Mouse (Mus musculus) kidney, postnatal 36 days (tissue): Measurements from ENCODE around the gene Hs3st4.

Experiments
- DNase-seq, 2 experiments: peaks; one replicate each; pipeline ENCODE4 v3.0.0; 2021 to 2022; ENCODE audit warnings: mixed read lengths in 2 of 2

The Hs3st4 gene

GRCm38 (mm10) chr7:123982461-123983038 lies at the start of gene Hs3st4:
Gene Hs3st4, plus strand, starts transcription at chr7:123982869.
- no peak for DNase-seq

GRCm38 (mm10) chr7:123946836-123947235 lies 35.8 kb upstream of the Hs3st4 start:
- DNase-seq = peak in 1 of 2 experiments; percentile 2

- DNase-seq = no peak
Observed at GRCm38 (mm10) chr7:123963021-123963420, 19.6 kb upstream of the Hs3st4 start.

- no peak for DNase-seq
Observed at GRCm38 (mm10) chr7:123964559-123965142, 18.0 kb upstream of the Hs3st4 start.

GRCm38 (mm10) chr7:123965515-123965914 lies 17.2 kb upstream of the Hs3st4 start:
- DNase-seq = no peak

- no peak for DNase-seq
Observed at GRCm38 (mm10) chr7:123975441-123975840, 7.2 kb upstream of the Hs3st4 start.

- DNase-seq = no peak
Observed at GRCm38 (mm10) chr7:123981435-123981834, 1.2 kb upstream of the Hs3st4 start.

GRCm38 (mm10) chr7:123982010-123982409 lies 659 bp upstream of the Hs3st4 start:
- no peak for DNase-seq

- no peak for DNase-seq
Observed at GRCm38 (mm10) chr7:123983177-123984046, 743 bp downstream of the Hs3st4 start.

- DNase-seq = no peak
Observed at GRCm38 (mm10) chr7:123992121-123992520, 9.5 kb downstream of the Hs3st4 start.

GRCm38 (mm10) chr7:123997266-123997665 lies 14.6 kb downstream of the Hs3st4 start:
- no peak for DNase-seq

GRCm38 (mm10) chr7:123998601-123999000 lies 15.9 kb downstream of the Hs3st4 start:
- no peak for DNase-seq

- DNase-seq = no peak
Observed at GRCm38 (mm10) chr7:124026908-124027307, 44.2 kb downstream of the Hs3st4 start.

GRCm38 (mm10) chr7:124032236-124032635 lies 49.6 kb downstream of the Hs3st4 start:
- peak in 1 of 2 experiments; percentile 6 for DNase-seq

- no peak for DNase-seq
Observed at GRCm38 (mm10) chr7:124033332-124033731, 50.7 kb downstream of the Hs3st4 start.

GRCm38 (mm10) chr7:124037281-124037700 lies 54.6 kb downstream of the Hs3st4 start:
- no peak for DNase-seq

- DNase-seq = no peak
Observed at GRCm38 (mm10) chr7:124039142-124039541, 56.5 kb downstream of the Hs3st4 start.

- DNase-seq = no peak
Observed at GRCm38 (mm10) chr7:124047382-124047781, 64.7 kb downstream of the Hs3st4 start.

- no peak for DNase-seq
Observed at GRCm38 (mm10) chr7:124048971-124049370, 66.3 kb downstream of the Hs3st4 start.

GRCm38 (mm10) chr7:124050421-124050820 lies 67.8 kb downstream of the Hs3st4 start:
- DNase-seq = no peak

GRCm38 (mm10) chr7:124083741-124084140 lies 101.1 kb downstream of the Hs3st4 start:
- no peak for DNase-seq

- DNase-seq = peak; percentile 5 to 17
Observed at GRCm38 (mm10) chr7:124129019-124129418, 146.3 kb downstream of the Hs3st4 start.

- DNase-seq = no peak
Observed at GRCm38 (mm10) chr7:124131312-124131711, 148.6 kb downstream of the Hs3st4 start.

GRCm38 (mm10) chr7:124136133-124136532 lies 153.5 kb downstream of the Hs3st4 start:
- DNase-seq = no peak
